Mouse (Mus musculus) stomach, postnatal 0 days (tissue): Measurements from ENCODE around the gene Axdnd1.

Source experiments
- CTCF ChIP-seq: IDR thresholded peaks from 2 replicates; pipeline ENCODE4 v1.5.1; 2016; ENCODE audit warnings: antibody characterized with exemption, low read depth, mild to moderate bottlenecking, moderate library complexity
- EP300 ChIP-seq: optimal IDR thresholded peaks from 2 replicates; pipeline ENCODE3; 2016; ENCODE audit warnings: antibody characterized with exemption

DNA sequence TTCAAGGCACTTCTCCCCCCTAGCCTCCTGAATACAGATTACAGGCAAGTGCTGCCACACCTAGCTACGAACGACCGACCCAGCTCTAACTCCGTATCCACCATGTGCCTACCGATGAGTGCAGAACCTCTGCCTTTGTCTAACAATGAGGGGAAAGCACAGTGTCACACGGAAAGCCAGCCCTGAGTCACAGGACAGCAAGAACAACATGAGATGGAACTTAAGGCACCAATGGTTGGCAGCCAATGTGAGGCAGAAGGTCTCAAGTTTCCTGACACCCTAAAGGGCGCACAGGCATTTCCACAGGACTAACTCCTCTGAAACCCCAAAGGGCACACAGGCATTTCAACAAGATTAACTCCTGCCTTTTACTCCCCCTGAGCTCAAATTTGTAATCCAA, 28.1 kb upstream of the Axdnd1 start:
- TF ChIP-seq CTCF = no peak
- no peak for TF ChIP-seq EP300
